Mouse (Mus musculus) right cerebral cortex, postnatal 25 days (tissue): ENCODE measurements at regions not wholly inside any gene's neighbourhood (a gene's known extent, or its start where the extent isn't known, plus 50 kb on each side); places are given as distances from the start of the nearest gene placed in this dataset.

ENCODE experiments used
- DNase-seq: peaks from one replicate; pipeline ENCODE4 v3.0.0; 2022

GRCm38 (mm10) chr2:138123331-138123730 lies 133.0 kb upstream of the Btbd3 start:
- no peak for DNase-seq

DNA sequence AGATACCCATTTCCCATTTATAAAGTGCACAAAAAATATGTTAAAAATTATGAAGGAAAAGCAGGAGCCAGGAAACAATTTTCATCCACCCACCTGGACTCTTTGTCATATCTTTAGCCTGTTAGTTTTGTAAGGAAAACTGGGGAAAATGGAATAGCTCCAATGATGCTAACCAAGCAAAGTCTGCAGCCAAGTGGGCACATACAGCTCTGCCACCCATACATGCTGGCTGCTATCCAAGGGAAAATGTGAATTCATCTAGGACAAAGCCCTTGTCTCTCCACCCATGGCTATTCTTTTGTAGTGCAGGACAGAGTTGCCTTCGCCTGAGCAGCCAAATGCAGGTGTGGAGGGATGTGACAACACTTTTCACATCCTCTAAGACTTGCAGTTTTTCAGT lies 135.5 kb upstream of the Btbd3 start:
- DNase-seq: peak; percentile 41

DNA sequence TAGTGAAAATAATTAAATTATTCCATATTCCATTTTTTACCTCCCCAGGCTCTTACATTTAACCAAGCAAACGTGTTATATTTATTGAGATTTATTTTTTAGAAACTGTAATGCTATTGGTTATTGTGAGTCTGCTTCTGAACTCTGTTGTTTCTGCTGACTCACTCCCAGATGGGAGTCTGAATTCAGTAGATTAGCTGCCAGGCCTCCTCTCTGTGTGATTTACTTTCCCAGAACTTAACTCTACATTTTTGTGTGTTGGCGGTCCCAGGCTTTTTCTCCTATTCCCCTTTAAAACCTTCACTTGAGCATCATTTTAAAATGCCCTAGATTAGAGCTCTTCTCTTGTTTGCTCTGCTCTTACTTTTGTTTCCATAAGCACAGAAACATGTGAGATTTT lies 136.2 kb upstream of the Btbd3 start:
- DNase-seq: peak; percentile 16

GRCm38 (mm10) chr2:138099777-138100176 lies 156.6 kb upstream of the Btbd3 start:
- peak; percentile 26 for DNase-seq

GRCm38 (mm10) chr2:138085390-138085789 lies 171.0 kb upstream of the Btbd3 start:
- peak; percentile 30 for DNase-seq

GRCm38 (mm10) chr2:138084564-138085283 lies 171.6 kb upstream of the Btbd3 start:
- no peak for DNase-seq

- no peak for DNase-seq
These were observed 182.2 kb upstream of the Btbd3 start for GRCm38 (mm10) chr2:138074020-138074613.

GRCm38 (mm10) chr2:138072165-138072728 lies 184.1 kb upstream of the Btbd3 start:
- DNase-seq: no peak

DNA sequence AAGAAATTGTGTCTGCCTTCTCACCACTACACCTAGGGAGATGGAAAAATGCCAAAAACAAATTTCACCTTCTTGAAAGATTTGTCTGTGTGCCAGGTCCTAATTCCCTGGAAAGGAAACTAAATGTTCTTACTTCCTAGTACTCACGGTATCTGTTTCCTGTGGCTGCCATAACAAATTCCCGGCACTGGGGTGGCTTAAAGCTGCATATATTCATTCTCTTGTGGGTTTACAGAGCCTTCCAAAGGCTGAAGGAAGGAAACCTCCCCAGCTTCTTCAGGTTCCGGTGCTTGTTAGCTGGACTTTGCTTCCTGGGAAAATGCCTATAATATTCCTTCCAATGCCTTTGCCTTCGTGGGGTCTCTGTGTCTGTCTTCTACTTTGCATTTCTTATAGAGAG lies 203.3 kb upstream of the Btbd3 start:
- DNase-seq: no peak

DNA sequence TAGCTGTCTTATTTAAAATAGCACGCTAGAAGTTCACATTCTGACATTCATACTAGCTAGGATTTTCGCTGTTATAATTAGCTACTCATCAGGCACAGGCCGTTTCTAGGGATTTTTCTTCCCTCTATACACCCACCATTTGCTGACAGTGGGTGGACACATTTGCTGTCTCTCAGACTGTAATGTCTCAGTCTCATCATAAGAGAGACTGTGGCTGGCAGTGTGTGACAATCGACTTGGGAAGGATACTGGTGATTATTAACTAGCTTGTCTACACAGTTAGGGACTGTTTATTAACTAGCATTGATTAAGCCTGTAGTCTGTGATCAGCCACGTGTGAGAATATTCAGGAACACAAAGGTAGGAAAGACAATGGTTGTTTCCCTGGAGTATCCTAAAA lies 208.0 kb upstream of the Btbd3 start:
- DNase-seq: no peak

- DNase-seq: peak; percentile 39
These were observed 208.6 kb upstream of the Btbd3 start for GRCm38 (mm10) chr2:138047781-138048201.

- DNase-seq: no peak
These were observed 209.0 kb upstream of the Btbd3 start for GRCm38 (mm10) chr2:138047361-138047760.

- no peak for DNase-seq
These were observed 209.4 kb upstream of the Btbd3 start for GRCm38 (mm10) chr2:138046918-138047317.

DNA sequence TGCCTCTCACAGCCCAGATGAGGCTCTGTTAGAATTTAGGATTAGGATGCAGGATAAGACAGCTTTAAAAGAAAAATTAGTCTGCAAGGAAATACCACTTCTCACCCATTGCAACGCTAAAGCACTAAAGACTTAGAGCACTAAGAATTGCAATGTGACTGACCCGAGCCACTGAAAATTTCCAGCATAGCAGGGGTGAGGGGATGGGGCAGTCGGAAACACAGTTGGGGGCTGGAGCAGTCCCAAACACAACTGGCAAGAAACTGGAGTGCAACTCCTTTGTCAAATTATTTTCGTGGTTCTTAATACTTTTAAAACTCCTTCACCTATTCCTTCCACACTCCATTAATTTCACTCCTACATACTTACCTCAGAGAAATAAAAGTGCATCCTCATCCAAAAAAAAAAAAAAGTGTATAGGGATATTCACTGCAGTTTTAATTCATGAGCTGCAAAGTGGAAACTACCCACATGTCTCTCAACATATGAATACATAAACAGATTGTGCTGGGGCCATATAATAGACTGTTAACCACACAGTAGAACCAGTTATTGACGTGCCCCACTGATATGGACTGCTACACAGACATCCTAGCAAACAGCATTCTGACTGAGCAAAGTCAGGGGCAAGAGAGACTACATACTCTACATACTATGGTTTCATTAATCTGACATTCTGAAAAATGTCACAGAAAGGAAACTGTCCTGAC lies 210.3 kb upstream of the Btbd3 start:
- DNase-seq: no peak

GRCm38 (mm10) chr2:138040706-138041105 lies 215.7 kb upstream of the Btbd3 start:
- peak; percentile 31 for DNase-seq

DNA sequence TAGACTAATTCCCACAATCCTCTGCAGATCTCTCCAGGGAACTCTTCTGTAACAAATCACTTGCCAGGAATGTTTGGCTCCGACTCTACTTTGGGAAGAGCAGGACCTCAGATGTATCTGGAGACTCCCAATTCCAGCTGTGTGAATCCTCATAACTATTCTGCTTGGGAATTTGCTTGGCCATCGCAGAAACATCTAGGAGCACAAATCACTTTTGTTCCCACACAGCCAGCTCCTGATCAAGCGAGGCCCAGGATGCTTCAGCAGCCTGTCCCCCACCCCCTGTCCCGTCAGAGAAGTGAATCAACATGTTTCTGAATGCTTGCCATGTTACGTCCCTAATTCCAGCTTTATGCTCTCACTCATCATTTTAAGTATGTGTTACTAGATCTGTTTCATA lies 216.1 kb upstream of the Btbd3 start:
- DNase-seq: no peak

GRCm38 (mm10) chr2:138034123-138034736 lies 222.1 kb upstream of the Btbd3 start:
- DNase-seq: no peak

DNA sequence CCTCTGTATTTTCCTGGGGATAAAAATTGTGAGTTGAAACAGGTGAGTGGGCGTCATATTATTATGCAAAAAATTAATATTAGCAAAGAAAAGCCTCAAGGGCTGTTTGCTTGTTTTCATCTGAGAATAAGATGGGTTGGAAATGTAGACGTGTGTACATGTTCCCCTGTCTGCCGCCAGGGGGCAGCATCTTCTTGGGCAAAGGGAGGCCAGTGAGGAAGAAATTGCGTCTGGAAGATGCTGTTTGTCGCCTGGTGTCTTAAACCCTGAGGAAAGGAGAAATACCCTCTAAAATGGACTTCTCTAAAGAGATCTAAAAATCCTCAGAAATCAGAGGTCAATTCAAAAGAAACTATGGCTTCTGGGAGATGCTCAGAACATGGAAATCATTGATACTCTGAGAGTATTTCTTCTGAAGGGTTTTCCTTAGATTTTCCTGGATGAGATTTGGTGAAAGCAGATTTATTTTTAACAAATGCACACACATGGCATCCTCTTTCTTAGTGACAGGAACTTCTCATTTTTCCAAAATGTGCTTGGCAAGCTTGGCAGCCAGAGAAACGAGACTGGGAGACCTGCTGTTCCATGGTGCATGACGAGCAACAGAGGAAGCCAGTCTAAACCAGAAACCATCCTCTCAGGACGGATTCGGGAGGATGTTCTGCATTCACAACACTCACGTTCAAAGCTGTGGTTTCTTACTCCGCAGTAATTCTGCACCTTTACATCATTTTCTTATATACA lies 222.8 kb upstream of the Btbd3 start:
- DNase-seq: peak; percentile 77

GRCm38 (mm10) chr2:138027411-138027810 lies 229.0 kb upstream of the Btbd3 start:
- DNase-seq: no peak

- DNase-seq: no peak
These were observed 232.8 kb upstream of the Btbd3 start for GRCm38 (mm10) chr2:138023558-138023957.

GRCm38 (mm10) chr2:137981766-137982165 lies 274.6 kb upstream of the Btbd3 start:
- no peak for DNase-seq

DNA sequence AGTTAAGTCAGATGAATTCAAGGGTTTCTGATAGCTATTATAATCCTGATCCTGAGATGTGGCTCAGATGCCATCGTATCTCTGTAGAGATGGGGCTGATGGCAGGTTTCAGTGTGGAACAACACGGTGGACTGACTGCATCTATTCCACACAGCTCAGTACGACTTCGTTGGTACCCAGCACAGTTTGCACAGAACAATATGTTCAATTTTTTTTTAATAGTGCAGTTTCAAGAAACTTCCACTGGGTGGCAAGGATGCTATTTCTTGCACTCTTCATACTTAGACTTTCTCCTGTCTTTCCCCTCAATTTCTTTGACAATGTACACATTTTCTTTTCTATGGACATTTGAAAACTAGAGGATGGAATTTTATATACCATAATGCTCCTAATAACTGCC lies 278.6 kb upstream of the Btbd3 start:
- DNase-seq: no peak

DNA sequence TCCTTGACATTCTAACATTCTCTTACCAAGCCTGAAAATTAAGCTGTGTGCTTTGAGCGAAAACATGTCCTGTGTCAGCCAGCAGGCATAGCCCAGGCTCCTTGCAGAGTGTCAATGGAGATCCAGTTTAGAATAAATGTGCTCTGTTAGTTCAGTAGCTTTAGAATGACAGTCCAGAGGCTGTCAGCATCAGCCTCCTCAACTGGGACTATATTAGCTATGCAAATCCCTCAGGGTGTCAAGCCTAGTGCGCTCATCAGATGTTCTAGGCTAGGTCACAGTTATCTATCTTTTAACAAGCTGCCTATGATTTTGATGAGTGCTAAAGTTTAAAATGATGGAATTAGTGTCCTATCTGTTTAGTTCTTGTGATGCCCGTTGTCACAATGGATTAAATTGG lies 281.7 kb upstream of the Btbd3 start:
- no peak for DNase-seq
